Mouse (Mus musculus) intestine, embryonic 15.5 days (tissue): ENCODE results near the gene Bach1. TPM values are rescaled to one million over a fixed set of nuclear protein-coding genes. Genes with fewer than 3 reads are reported as not detected.

Source experiments
- ATAC-seq: fragments of 200-750 bp; cut with Nextera tagmentation; 2 replicates; pipeline ENCODE4 v1.8.0; 2017; ENCODE audit warnings: moderate TSS enrichment, moderate library complexity
- H3K27ac ChIP-seq: fragments of 300-500 bp; sonication (generic); 2 replicates; pipeline ENCODE4 v1.5.1; 2015; ENCODE audit warnings: mild to moderate bottlenecking, inconsistent platforms
- H3K27me3 ChIP-seq: fragments of 300-500 bp; sonication (generic); replicated peaks from 2 replicates; pipeline ENCODE4 v1.6.1; 2015; ENCODE audit warnings: inconsistent platforms
- H3K36me3 ChIP-seq: fragments of 300-500 bp; sonication (generic); 2 replicates; pipeline ENCODE4 v1.6.1; 2015; ENCODE audit warnings: inconsistent platforms
- H3K4me1 ChIP-seq: fragments of 300-500 bp; sonication (generic); replicated peaks from 2 replicates; pipeline ENCODE4 v1.6.1; 2015; ENCODE audit warnings: inconsistent platforms
- H3K4me2 ChIP-seq: fragments of 300-500 bp; sonication (generic); replicated peaks from 2 replicates; pipeline ENCODE4 v1.6.1; 2015; ENCODE audit warnings: mild to moderate bottlenecking, inconsistent platforms
- H3K4me3 ChIP-seq: fragments of 300-500 bp; sonication (generic); replicated peaks from 2 replicates; pipeline ENCODE4 v1.5.1; 2015; ENCODE audit warnings: inconsistent platforms
- H3K9ac ChIP-seq: fragments of 300-500 bp; sonication (generic); 2 replicates; pipeline ENCODE4 v1.6.1; 2015; ENCODE audit warnings: inconsistent platforms
- H3K9me3 ChIP-seq: fragments of 300-500 bp; sonication (generic); 2 replicates; pipeline ENCODE4 v1.6.1; 2016; ENCODE audit warnings: inconsistent platforms
- WGBS: fragments of 180-500 bp; shearing (Covaris S2); methylation state at CpG from one replicate; pipeline ENCODE4 v1.1.7; 2015; 5-methylcytosine and 5-hydroxymethylcytosine counted together
- polyA plus RNA-seq: library from polyadenylated mRNA; unstranded; fragments of >200 nt; fragmentation: Nextera tagmentation; extraction: Ambion mirVana; gene quantifications from 2 replicates; pipeline ENCODE4 v1.2.1, GENCODE M21; 2015

Bach1 gene
- polyA plus RNA-seq, 1 experiment from 2014 or later, result 17.4 TPM

GRCm38 (mm10) chr16:87665752-87666619 is 32.8 kb upstream of the Bach1 start:
- ATAC-seq, result 0 out of 2 replicates have a peak, but pooled peaks have one; percentile 4
- H3K27ac ChIP-seq, result no peak overlapping the region
- no peaks in the 10 kb centered on the region for H3K4me1 ChIP-seq
- H3K36me3 ChIP-seq, result no peaks in the 10 kb centered on the region
- 0 out of 2 replicates have a peak overlapping the region, but pooled peaks have one; percentile 11 for H3K4me2 ChIP-seq
- no peak overlapping the region for H3K4me3 ChIP-seq
- 83% methylated on average over 19 of the region's 19 CpGs for WGBS
- H3K27me3 ChIP-seq, result no peaks in the 10 kb centered on the region
- no peaks in the 10 kb centered on the region for H3K9me3 ChIP-seq
- no peak overlapping the region for H3K9ac ChIP-seq

- Histone ChIP-seq H3K27ac (no peak overlapping the region), H3K27me3 (no peaks in the 10 kb centered on the region), H3K4me2 (no peak overlapping the region), H3K9ac (no peak overlapping the region), H3K4me1 (no peaks in the 10 kb centered on the region), H3K9me3 (no peaks in the 10 kb centered on the region), H3K4me3 (no peak overlapping the region), H3K36me3 (no peaks in the 10 kb centered on the region)
- ATAC-seq, result no peak
- 94% methylated on average over 4 of the region's 4 CpGs for WGBS
Measured at GRCm38 (mm10) chr16:87666620-87667004, 32.1 kb upstream of the Bach1 start.

DNA sequence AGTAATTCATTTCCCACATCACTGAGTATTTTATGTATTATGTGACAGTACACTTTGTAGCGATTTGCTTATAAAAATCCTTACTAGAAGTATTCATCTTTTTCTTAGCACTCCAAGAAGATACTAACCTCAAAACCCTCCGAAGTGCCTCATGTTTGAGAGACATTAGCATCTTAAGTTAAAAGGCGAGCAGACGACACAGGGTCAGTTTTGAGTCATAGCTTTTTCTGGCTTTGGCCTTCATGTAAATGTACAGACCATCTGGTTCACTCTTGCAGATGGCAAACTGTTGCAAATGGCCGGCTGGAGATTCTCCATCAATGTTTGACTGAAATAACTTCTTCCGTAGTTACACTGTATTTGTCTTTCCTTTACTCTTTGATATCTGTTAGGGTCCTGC is 30.7 kb upstream of the Bach1 start:
- Histone ChIP-seq H3K4me1 (no peaks in the 10 kb centered on the region), H3K4me2 (no peak overlapping the region), H3K9me3 (no peaks in the 10 kb centered on the region), H3K9ac (no peak overlapping the region), H3K4me3 (no peak overlapping the region), H3K27me3 (no peaks in the 10 kb centered on the region), H3K27ac (no peak overlapping the region), H3K36me3 (no peaks in the 10 kb centered on the region)
- WGBS, result 72% methylated on average over 6 of the region's 6 CpGs
- ATAC-seq, result no peak

- H3K27me3 ChIP-seq, result no peaks in the 10 kb centered on the region
- peak; percentile 42; the same call in 1 of the 2 replicates for ATAC-seq
- no peak overlapping the region for H3K9ac ChIP-seq
- H3K9me3 ChIP-seq, result no peaks in the 10 kb centered on the region
- no peak overlapping the region for H3K4me2 ChIP-seq
- H3K4me1 ChIP-seq, result no peaks in the 10 kb centered on the region
- H3K36me3 ChIP-seq, result no peaks in the 10 kb centered on the region
- H3K4me3 ChIP-seq, result no peak overlapping the region
- 74% methylated on average over 8 of the region's 8 CpGs for WGBS
- no peak overlapping the region for H3K27ac ChIP-seq
Measured at GRCm38 (mm10) chr16:87670091-87670820, 28.5 kb upstream of the Bach1 start.

DNA sequence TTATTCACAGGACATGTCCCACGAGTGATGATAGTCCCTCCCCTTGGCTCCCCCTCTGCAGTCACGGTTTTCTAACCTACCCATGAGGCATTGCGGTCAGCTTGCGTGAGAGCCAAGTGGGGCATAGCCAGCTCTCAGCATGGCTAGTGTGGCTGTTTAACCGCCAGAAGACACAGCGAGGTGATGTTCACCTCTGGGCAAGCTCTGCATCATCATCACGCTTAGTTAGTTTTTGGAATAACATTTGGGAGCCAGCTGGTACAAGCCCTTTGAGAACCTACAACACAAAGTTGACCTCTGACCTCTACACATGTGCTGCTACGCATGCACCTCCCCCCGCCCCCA is 28.0 kb upstream of the Bach1 start:
- 86% methylated on average over 9 of the region's 9 CpGs for WGBS

GRCm38 (mm10) chr16:87671336-87671735 is 27.4 kb upstream of the Bach1 start:
- Histone ChIP-seq H3K36me3 (no peaks in the 10 kb centered on the region), H3K9ac (no peak overlapping the region), H3K4me3 (no peak overlapping the region), H3K9me3 (no peaks in the 10 kb centered on the region), H3K27ac (no peak overlapping the region), H3K4me1 (no peaks in the 10 kb centered on the region), H3K4me2 (no peak overlapping the region), H3K27me3 (no peaks in the 10 kb centered on the region)
- ATAC-seq, result no peak
- 78% methylated on average over 12 of the region's 12 CpGs for WGBS

More for the DNA sequence above, 28.0 kb upstream of the Bach1 start:
- no peaks in the 10 kb centered on the region for H3K9me3 ChIP-seq
- no peaks in the 10 kb centered on the region for H3K27me3 ChIP-seq
- H3K27ac ChIP-seq, result no peak overlapping the region
- H3K4me1 ChIP-seq, result no peaks in the 10 kb centered on the region
- no peak overlapping the region for H3K4me3 ChIP-seq
- no peak overlapping the region for H3K9ac ChIP-seq
- H3K4me2 ChIP-seq, result no peak overlapping the region
- peak; percentile 19; the same call in 1 of the 2 replicates for ATAC-seq
- no peaks in the 10 kb centered on the region for H3K36me3 ChIP-seq

DNA sequence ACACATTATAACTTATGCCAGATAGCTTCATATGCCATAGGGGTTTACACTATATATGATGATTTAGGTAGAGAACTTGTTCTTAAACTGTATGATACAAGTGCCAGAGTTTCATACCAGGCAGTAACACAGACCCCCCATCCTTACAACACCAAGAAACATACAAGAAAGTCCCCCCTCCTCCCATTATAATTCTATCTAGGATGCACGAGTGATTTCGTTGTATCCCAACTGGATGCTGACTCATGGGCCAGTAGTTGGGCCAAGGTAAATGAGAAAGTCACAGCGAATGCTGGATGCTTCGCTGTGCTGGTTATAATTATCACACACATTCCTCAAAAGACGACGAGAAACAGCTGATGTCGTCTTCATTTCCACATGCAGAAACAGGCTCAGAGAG is 25.6 kb upstream of the Bach1 start:
- WGBS, result 70% methylated on average over 7 of the region's 7 CpGs
- Histone ChIP-seq H3K27me3 (no peaks in the 10 kb centered on the region), H3K9me3 (no peaks in the 10 kb centered on the region), H3K4me3 (no peak overlapping the region), H3K4me1 (no peaks in the 10 kb centered on the region), H3K36me3 (no peaks in the 10 kb centered on the region), H3K9ac (no peak overlapping the region), H3K4me2 (no peak overlapping the region), H3K27ac (no peak overlapping the region)
- no peak for ATAC-seq

DNA sequence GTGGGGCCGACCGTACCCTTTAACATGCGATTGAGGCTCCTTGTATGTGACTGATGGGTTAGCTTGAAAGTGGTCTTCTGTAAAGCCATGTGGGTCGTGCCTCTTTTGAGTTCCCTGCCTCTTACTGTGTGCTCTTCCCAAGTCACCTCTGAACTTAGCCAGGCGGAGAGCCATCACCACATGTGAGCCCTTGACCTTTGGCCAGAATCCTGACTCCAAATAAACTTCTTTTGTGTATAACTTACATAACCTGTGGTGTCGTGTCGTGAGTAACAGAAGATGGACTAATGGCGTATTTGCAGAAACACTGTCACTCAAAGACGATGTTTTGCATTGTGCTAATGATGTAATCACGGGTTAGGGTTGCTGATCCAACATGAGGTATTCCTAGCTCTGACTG is 22.6 kb upstream of the Bach1 start:
- WGBS, result 56% methylated on average over 10 of the region's 10 CpGs
- H3K27ac ChIP-seq, result no peak overlapping the region
- no peaks in the 10 kb centered on the region for H3K4me1 ChIP-seq
- no peak for ATAC-seq
- H3K9ac ChIP-seq, result no peak overlapping the region
- no peaks in the 10 kb centered on the region for H3K36me3 ChIP-seq
- no peak overlapping the region for H3K4me3 ChIP-seq
- H3K9me3 ChIP-seq, result no peaks in the 10 kb centered on the region
- no peak overlapping the region for H3K4me2 ChIP-seq
- H3K27me3 ChIP-seq, result no peaks in the 10 kb centered on the region

DNA sequence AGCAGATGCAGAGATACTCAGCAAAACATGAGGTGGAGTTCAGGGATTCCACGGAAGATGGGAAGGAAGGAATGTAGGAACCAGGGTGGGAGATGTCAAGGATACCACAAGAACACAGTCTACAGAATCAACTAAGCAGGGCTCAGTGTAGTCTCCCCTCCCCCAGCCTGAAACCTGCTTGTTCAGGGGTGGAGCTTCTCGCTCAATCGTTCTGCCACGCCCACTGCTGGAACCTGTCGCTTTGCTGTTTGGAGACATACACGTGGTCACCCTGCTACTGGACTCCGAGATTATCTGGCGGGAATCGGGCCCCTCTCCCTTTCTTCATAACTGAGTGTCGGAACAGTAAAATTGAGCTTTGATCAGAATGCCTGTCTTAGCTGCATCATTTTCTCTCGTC is 20.1 kb upstream of the Bach1 start:
- H3K27me3 ChIP-seq, result no peaks in the 10 kb centered on the region
- no peak overlapping the region for H3K27ac ChIP-seq
- WGBS, result 57% methylated on average over 11 of the region's 11 CpGs
- no peak overlapping the region for H3K4me3 ChIP-seq
- H3K4me1 ChIP-seq, result no peaks in the 10 kb centered on the region
- no peak for ATAC-seq
- no peak overlapping the region; the same call in 1 of the 2 replicates for H3K4me2 ChIP-seq
- no peaks in the 10 kb centered on the region for H3K36me3 ChIP-seq
- no peaks in the 10 kb centered on the region for H3K9me3 ChIP-seq
- no peak overlapping the region for H3K9ac ChIP-seq

DNA sequence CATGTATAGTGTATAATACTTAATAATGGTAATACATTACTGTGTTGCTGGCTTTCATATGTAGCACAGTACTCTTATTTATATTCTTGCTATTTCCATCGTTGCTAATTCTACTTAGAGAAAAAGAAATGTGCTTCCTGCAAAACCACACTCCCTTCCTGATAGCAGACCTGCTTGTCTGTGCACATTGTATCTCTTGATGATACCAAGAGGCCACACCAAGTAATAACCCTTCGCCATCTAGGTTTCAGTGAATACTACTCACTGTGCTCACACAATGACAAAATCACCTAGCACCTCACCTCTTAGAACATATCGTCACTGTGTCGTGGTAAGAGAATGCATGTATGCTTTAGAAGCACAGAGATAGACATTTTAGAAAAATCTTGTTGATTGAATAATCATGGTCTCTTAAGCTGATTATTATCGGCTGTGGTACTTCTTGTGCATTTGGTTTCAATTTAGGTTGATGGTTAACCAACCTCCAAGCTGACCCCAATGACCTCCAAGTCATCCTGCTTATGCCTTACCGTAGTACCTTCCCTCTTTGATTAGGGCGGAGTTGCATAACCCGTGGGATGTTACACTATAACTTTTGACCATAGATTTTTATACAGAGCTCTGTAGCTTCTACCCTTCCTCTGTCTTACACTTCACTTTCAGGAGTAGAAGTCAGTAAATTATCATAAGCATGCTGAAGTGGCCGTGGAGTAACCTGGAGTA is 17.7 kb upstream of the Bach1 start:
- WGBS, result 68% methylated on average over 9 of the region's 9 CpGs
- Histone ChIP-seq H3K27me3 (no peaks in the 10 kb centered on the region), H3K27ac (no peak overlapping the region; the same call in 1 of the 2 replicates), H3K36me3 (no peaks in the 10 kb centered on the region), H3K4me3 (no peak overlapping the region), H3K9ac (no peak overlapping the region), H3K9me3 (no peaks in the 10 kb centered on the region), H3K4me1 (no peaks in the 10 kb centered on the region), H3K4me2 (no peak overlapping the region)
- peak; percentile 85 for ATAC-seq

- H3K27ac ChIP-seq, result peak overlapping the region; percentile 44; the same call in 1 of the 2 replicates
Measured at GRCm38 (mm10) chr16:87681848-87682247, 16.9 kb upstream of the Bach1 start.

GRCm38 (mm10) chr16:87686458-87686857 is 12.3 kb upstream of the Bach1 start:
- Histone ChIP-seq H3K27ac (no peak overlapping the region), H3K27me3 (no peaks in the 10 kb centered on the region), H3K4me1 (no peaks in the 10 kb centered on the region), H3K4me3 (no peak overlapping the region), H3K4me2 (no peak overlapping the region), H3K9ac (no peak overlapping the region), H3K9me3 (no peaks in the 10 kb centered on the region), H3K36me3 (no peaks in the 10 kb centered on the region)
- WGBS, result 51% methylated on average over 1 of the region's 1 CpGs
- no peak for ATAC-seq

More at GRCm38 (mm10) chr16:87681848-87682247, 16.9 kb upstream of the Bach1 start:
- Histone ChIP-seq H3K9me3 (no peaks in the 10 kb centered on the region), H3K4me3 (no peak overlapping the region), H3K36me3 (no peaks in the 10 kb centered on the region), H3K9ac (no peak overlapping the region), H3K4me1 (no peaks in the 10 kb centered on the region), H3K27me3 (no peaks in the 10 kb centered on the region), H3K4me2 (no peak overlapping the region)
- peak; percentile 30; the same call in 1 of the 2 replicates for ATAC-seq
- 53% methylated on average over 3 of the region's 3 CpGs for WGBS
